Mouse (Mus musculus) liver, postnatal 0 days (tissue): ENCODE measurements at regions not wholly inside any gene's neighbourhood (a gene's known extent, or its start where the extent isn't known, plus 50 kb on each side); places are given as distances from the start of the nearest gene placed in this dataset.

Experiments
- CTCF ChIP-seq: sonication (generic); IDR thresholded peaks from 2 replicates; pipeline ENCODE4 v1.5.1; 2016; ENCODE audit warnings: antibody characterized with exemption, low read depth
- EP300 ChIP-seq: IDR thresholded peaks from 2 replicates; pipeline ENCODE4 v1.6.1; 2016; ENCODE audit warnings: antibody characterized with exemption, low read depth, mild to moderate bottlenecking

- TF ChIP-seq CTCF (no peak), EP300 (no peak)
Measured at GRCm38 (mm10) chr14:105404662-105405061, 146.3 kb downstream of the Ndfip2 start.
